Mouse (Mus musculus): ENCODE results near the gene Cd83.

DNA sequence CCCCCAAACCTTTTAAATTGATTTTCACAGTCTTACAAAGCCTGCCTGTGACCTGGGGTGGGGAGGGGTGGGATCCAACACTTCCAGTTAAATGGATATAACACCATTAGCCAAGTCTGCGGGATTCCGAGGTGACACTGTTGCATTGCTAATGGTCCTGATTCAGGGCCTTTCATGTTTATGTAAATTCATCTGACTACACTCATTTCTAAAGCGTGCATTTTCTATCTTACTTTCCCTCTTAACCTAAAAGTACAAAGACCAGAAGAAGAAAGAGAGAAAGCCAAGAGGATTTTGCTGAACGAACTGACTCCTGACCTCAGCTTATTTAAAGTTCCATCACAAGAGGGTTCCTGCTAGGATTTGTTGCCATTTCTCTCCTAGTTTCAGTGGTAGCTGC, 53.2 kb downstream of the Cd83 start:
- TF ChIP-seq GATA1 (IDR thresholded peaks at IDR 0.05; ENCODE audit: borderline replicate concordance, low read length) (no peak), FLI1 (IDR thresholded peaks at IDR 0.05; ENCODE audit: low read length) (no peak)

Data from megakaryocyte, embryonic 14.5 days (primary cell).